Mouse (Mus musculus) olfactory bulb, adult 2 months (tissue): ENCODE results near the gene 9130213A22Rik.

Experiments used
- CTCF ChIP-seq: fragments of 200-500 bp; IDR thresholded peaks from 2 replicates; pipeline ENCODE4 v1.5.1; 2012; ENCODE audit warnings: low read depth, mild to moderate bottlenecking, low read length, moderate library complexity; ENCODE audit not compliant: insufficient read depth
- POLR2A ChIP-seq: fragments of 200-500 bp; IDR thresholded peaks from 2 replicates; pipeline ENCODE4 v1.6.1; 2012; ENCODE audit warnings: mild to moderate bottlenecking, low read depth, low read length, moderate library complexity; ENCODE audit not compliant: insufficient read depth

GRCm38 (mm10) chr11:69092386-69092751 is 30.0 kb downstream of the 9130213A22Rik start:
- TF ChIP-seq CTCF (no peak), POLR2A (no peak)
